Mouse (Mus musculus) cerebellum, postnatal 14 days (tissue): ENCODE results near the gene R3hdm1.
"Not testable (repeated sequence)": the region's sequence is repeated elsewhere in the genome, so short reads cannot be mapped to it uniquely, and the experiment has no call there.

Experiments
- DNase-seq, 2 experiments: peaks; one replicate each; pipeline ENCODE4 v3.0.0; 2021; ENCODE audit warnings: mixed read lengths in 2 of 2

R3hdm1 gene

DNA sequence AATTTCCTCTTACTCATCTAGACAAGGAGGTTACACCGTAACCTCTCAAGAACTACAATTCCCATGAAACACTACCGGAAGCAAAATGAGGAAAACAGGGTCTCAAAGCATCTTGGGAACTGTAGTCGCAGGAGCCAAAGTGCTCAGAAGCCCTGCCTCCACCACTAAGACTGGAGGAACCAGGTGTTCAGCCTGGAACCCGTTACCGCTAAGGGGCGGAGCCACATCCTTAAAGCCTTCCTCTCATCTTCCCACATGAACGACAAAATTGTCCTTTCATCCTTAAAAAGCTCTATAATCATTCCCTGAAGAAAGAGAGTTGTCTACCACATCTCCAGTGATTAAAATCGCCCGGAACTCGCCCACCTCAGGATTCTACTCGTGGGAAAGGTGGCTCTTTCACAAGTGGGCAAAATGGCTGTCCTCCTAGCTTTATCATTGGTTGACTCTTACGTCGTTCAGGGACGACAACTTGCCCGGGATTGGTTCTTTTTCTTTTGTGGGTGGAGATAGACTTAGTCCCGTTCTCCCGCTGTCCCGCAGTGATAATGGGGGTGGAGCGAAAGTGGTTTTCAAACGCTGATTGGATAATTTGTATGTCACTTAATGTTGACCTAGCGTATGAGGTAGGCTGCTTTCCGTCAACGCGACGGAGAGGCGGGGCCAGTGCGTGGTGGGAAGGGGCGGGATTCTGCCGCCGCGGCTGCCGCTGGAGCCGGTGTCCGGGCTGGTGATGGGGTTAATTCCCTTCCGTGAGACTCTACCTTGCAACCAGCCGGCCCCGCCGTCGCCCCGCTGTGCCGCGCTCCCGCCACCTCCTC lies at the start of gene R3hdm1, which contains the start of gene Zranb3:
Gene R3hdm1 (plus strand): TSS at position 661 of the 821 bp plus-strand sequence.
Gene Zranb3 (minus strand): TSS at position 407 of the 821 bp plus-strand sequence.
- DNase-seq = peak; percentile 96 to 98

DNA sequence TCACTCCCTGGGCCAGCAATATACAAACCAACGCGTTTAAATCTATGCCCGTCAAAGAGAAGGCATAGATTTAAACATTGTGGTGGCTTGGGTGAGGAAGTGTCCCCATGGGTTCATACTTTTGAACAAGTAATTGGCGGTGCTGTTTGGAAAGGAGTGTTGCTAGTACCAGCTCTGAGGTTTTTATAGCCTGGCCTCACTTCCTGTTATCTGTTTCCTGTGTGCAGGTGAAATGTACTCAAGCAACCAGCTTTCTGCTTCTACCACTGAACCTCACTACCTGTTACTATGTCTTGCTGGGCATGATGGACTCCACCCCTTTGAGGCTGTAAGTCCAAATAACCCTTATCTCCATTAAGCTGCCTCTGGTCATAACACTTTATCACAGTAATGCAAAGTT lies 45.8 kb upstream of the R3hdm1 start:
- no peak for DNase-seq

DNA sequence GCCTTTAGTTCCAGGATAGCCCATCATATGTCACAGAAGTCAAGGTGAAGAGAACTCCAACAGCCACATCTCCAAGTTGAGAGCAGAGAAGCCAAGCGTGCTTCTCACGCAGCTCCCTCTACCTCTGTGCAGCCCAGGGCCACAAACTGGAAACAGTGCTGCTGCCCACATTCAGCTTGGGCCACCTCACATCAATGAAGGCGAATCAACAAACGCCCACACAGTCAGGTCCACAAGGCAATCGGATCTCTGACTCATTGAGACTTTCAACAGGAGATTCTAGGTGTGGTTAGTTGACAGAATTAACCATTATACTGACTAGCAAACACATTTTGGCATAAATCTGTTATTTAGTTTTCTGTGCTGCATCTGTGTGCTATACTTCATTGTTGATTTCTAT lies 44.5 kb upstream of the R3hdm1 start:
- DNase-seq = no peak

DNA sequence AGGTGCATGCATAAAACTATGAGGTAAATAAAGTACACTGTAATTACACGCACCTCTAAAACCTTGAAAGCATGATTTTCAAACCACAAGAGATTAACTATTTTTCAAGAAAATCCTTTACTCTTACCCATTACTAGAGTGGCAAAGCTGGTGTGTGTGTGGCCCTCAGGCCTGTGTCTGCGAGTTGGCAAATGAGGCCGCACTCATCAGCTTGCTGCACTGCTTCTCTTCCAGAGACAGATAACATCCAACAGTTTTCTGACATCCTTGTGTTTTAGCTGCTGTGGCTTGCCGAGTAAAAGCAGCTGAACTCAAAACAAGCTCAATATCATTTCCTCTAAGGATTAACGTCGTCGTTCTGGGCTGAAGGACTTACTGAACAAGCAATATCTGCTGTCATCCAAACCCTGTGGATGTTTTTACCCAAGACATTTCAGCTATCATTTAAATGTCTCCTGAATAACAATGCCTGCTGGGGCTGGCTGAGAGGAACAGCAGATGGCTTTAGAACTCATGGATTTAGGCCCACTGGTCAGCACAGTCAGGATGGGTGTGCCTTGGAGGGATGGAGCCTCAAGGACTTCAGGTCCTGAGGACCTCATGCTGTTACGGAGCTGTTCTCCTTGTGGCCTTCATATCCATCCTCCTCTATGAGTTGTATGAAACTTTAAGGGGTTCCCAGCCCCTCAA lies 42.3 kb upstream of the R3hdm1 start:
- peak in 1 of 2 experiments; percentile 10 for DNase-seq

DNA sequence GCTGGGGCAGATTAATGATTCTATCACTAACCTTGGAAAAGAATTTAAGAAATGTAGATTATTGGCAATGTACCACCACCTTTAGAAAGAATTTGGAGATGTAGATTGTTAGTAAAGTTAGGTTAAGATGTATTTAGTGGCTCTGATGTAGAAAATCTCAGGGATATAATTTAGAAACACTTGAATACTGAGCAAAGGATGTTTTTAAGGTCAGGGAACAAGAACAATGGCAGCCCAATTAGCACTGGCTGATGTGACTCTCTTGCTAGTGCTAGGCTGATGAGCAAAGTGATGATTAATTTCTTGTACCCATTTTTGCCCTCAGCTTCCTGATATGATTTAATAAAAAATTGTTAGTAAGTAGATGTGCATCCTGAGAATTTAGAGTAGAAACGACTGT lies 41.7 kb upstream of the R3hdm1 start:
- no peak for DNase-seq

DNA sequence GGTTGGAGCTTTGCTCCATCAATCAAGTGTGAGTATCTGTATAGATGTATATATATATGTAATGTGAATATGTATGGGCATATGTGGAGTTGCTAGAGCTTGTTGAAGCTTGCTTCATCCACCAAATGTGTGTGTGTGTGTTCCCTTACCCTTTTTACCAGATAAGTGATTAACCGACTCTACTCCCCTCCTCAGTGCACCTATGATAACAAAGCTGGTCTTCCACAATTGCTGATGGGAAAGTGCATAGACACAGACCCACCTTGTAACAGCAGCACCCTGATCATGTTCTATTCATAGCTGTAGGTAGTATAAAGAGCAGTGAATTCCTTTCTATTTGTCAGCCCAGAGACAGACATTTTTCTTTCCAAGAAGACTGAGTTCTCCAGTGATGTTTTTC lies 40.9 kb upstream of the R3hdm1 start:
- no peak for DNase-seq

DNA sequence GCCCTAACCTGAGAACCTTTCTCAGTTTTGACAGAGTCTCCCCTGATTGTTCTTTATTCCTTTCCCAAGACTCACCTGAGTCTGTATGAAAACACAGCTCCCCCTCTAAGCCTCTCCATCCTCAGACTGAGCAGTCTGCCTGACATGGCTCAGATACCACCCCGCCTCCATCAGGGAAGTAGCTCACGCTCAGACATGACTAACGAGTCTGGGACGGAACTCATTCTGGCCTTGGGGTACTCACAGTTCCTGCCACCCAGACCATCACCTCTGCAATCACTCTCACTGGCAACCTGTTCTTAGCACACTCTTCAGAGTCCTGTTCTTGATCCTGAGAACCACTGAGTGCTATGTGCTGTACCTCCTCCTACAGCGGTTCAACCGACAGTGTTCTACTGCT lies 38.4 kb upstream of the R3hdm1 start:
- DNase-seq = no peak

DNA sequence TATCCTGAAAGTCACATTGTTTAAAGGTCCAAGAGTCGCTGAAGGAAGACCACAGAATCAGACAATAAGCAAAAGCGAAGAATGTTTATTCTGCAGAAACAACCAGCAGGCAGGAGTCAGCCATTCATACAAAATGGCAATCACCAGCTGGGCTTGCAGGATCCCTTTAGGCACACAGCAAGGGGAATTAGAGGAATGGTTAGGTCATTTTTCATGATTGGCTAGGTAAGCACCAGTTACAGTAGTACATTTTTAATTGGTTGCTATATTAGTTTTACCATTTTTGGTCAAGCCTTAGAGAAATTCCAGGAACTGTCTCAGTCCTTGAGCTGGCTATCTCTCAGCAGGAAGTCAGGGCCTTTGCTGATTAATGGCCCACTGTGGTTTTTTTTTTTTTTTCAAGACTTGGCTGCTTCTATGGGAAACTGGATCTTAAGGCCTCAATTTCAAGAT lies 34.1 kb upstream of the R3hdm1 start:
- DNase-seq = no peak

DNA sequence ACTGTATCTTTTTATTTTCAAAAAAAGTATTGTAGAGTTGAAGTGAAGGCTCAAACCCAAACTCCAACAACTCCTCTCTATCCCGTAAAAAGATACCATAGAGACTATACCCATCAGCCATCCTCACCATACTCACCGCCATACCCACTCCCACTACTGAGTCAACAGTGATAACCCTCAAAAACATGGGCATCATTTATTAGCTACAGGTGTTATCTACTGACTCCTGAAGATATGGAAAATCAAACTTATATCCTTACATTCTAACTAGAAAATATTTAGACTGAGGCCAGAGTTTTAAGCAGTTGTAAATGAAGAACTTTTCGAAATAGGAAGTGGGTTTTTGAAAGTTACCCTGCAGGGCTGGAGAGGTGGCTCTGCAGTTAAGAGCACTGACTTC lies 33.1 kb upstream of the R3hdm1 start:
- DNase-seq = no peak

DNA sequence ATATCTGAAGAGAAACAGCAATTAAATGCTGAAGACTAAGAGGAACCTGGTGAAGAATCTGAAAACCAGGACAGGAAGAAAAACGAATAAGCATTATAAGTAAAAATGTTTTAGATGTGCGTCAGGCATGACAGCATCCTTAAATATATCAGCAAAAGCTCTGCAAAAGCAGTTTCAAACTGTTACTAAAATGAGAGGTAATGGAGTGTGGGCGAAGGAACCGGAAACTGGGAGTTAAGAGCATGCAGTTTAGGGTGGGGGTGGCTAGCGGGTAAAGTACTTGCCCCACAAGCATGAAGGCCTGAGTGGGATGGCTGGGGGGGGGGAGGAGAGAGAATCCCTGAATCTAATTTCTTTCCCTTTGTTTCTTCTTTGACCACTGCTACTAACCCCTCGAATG lies 30.1 kb upstream of the R3hdm1 start:
- DNase-seq = no peak

DNA sequence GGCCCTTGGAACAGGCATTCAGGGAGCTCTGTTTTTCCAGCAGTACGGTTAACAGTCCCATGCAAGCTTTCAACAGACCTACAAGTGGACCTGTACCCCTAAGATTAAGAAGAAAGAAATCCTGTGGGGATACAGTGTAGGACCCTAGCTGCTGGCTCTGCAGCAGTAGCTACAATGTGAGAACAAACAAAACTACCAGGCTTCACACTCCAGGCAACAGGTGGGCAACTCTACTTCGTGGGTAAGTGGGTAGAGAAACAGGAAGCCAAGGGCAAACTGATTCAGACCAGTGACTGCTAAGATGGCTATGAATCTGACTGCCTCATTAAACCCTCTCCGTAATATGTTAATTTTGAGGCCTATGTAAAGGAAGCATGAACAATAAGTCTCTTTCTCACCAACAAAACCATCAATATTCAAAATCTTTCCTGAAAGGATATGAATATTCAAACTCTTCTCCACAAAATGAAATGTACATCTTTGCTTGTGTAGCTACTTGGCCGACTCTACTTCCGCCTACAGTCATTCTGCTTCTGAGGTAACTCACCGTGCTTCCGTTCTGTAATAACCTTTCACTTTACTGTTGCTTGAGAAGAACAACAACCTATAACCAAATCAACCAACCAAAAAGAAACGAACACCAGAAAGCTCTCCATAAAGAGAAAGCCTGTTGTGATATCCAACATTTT lies 26.2 kb upstream of the R3hdm1 start:
- DNase-seq = no peak

DNA sequence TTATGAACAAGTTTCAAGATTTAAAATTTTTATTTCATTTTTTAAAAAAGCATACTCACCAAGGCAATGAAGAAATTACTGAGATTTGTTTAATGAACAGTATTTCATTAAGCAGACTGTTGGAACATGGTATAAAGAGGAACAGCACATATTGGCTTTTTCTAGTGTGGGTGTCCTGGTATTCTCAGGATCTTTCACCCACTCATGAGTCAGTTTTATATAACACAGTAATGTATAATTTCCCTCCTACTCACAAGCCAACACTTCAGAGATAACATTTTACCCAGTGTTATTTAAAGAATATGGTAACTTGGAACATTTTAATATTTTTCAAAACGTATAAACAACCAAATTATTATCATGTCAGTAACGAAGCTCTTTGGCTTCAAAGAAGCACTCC lies 25.3 kb upstream of the R3hdm1 start:
- no peak for DNase-seq

DNA sequence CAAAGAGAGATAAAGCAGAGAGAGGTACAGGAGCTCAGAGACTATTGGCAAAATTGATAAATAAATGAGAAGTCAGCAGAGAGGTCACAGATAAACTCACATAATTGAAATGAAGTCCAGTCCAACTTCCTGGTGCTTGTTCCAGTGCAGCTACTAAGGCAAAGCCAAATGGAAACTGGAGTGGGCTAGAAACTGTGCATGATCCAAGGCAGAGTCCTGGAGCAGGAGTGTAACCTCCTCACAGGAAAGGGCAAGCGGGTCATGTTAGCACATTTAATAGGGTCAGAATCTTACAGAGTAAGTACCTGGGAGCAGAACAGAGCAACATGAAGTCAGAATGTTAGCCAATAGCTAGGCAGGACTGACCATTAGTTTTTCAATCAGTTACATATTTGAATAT lies 24.5 kb upstream of the R3hdm1 start:
- no peak for DNase-seq

DNA sequence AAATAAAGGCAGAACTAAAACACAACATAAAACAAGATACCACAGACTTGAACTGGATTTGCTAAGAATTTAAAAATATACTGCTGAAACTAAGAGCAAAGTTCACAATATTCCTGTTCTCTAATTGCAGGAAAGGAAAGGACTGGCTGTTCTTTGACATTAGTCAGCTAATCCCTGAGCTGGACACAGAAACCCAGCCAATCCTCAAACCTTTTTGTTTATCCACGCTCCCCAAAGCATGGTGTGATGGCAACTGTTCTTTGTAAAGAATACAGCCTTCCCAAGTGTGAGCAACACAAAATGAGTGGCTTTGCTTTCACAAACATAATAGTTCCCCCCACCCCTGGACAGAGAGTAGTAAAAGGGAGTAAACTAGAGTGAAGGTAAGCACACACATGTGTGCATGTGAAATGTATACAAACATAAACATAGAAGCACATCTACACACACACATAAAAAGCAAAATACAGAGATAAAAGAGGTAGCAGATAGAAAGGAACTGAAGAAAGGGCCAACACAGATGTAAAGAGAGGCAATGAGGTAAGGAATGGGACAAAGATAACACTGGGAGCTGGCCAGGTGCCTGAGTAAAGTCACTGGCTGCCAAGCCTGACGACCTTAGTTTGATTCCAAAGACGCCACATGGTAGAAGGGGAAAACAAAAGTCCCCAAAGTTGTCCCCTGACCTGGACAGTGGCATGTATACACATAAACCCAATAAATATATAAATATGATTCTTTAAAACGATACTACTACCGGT lies 22.0 kb upstream of the R3hdm1 start:
- peak; percentile 11 to 17 for DNase-seq

DNA sequence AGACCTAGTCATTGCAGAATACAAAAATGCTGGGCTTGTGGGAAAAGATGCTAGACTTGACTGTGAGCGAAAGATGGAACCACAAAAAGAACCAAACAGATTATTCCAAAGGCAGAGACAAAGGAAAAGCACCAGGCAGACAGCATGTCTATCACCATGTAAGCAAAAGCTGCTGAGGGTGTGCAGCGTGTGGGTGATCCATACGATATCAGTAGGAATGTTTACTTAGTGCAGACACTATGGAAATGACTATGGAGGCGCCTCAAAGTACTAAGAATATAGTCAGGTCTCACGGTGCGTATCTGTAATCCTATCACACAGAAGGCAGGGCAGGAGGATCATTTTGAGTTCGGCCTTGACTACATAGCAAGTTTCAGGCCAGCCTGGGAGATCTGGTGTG lies 21.2 kb upstream of the R3hdm1 start:
- DNase-seq = no peak

DNA sequence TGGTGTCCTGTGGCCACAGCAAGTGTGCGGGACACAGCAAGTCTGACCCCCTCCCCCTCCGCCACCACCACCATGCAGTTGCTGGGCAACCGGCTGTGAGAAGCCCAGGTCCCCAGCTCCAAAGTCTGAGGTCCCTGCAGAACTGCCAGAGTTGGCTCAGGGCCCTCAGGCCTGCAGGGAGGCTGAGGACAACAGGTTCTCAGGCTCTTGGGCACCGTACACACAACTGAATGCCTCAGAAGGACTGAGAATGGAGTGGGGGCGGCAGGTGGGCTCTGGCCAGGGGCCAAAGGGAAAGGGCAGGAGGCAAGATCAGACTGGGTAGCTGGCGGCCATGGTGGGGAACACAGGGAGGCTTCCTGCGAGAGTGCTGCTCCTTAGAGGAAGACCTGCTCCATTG lies 20.3 kb upstream of the R3hdm1 start:
- peak; percentile 19 to 28 for DNase-seq

DNA sequence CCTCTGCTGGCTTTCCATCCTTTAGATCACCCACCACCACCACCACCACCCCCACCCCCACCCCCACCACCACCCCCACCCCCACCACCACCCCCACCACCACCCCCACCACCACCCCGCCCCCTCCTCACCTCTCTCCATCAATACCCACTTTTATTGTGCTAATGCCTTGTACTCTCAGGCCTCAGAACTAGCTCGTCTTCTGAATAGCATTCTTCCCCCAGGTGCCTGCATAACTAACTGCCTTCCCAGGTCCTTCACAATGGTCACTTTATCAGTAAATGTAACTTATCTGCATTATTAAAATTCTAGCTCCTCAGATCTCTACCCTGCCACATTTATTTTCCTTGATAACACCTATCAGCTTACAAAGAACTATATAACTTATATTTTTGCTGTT lies 8.4 kb upstream of the R3hdm1 start:
- DNase-seq = no peak

DNA sequence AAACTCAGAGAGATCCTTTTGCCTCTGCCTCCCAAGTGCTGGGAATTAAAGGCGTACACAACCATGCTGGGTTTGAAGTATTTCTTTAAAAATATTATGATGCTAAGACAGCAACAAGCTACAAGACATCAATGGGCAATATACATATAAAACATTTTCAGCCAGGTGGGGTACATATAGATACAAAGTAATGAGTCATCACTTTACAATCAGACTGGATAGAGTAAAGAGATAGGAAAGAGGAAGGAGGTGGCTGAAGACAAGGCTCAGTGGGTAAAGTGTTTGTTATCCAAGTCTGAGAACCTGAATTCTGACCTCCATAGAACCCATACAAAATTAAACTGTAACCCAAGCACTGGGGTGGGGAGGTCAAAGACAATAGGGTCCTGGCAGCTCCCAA lies 4.8 kb upstream of the R3hdm1 start:
- no peak for DNase-seq

DNA sequence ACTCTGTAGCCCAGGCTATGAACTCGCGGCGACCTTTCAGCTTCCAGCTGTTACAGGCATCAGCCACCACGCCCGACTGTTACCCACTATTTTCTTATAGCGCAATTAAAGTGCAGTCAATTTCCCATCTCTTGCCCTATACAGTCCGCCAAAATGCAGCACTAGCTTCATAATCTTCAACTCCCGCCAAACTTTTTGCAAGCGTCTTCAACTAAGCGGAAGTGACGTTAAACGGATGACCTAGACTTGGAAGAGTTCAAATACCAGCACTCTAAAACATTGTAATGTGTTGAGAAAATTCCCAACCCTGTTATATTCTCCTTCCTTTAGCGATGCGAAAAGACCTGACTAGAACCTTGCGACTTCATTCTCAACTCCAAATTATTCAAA lies 855 bp upstream of the R3hdm1 start:
- DNase-seq = peak in 1 of 2 experiments; percentile 42

DNA sequence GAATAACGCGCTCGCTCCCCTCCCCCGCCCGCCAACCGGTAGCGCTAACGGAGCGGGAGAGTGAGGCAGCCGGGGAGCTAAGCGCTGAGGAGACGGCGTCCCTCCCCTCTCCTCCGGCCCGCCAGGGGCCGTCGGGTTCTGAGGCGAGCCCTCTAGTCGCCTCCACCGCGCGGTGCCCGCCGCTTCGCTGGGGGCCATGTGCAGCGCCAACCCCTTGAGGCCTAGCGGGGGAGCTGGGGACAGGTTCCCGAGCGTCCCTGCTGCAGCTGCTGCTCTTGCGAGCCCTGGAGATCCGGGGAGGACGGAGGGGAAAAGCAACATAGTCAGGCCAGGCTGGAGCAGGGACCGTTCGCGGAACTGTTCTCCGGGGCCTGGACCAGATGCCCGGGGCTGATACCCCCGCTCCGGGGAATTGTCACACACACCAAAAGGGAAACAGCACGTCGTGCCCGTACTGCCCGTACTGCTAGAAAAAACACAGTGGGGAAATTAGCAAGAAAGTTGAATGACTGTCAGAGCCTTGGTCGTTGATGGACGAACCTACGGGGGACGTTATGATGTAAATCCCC lies 503 bp downstream of the R3hdm1 start:
- no peak for DNase-seq

DNA sequence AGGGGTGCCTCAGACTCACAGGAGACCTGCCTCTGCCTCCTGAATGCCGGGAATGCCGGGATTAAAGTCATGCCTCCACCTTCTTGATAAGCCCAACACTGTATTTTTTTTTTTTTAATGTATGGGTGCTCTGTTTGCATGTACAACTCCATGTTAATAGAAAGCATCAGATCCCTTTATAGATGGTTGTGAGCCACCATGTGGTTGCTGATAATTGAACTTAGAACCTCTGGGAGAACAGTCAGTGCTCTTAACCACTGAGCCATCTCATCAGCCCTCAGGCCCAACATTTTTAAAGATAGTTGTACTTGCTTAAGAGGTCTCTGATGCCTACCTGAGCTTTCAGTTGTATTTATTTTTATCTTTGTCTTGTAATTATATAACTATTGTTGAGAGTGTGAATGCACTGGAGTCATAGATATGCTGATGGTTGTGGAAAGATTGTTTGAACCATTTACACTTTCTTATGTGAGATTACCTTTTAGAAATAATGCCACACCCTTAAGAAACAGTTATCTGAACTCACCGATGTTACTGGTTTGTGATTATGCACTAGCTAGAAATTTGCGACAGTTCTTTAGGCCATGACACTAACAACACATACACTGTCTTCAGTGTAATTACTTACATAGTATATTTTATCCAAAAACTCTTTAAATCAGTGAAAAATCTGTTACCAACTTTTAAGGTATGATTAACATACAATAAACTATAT lies 18.0 kb downstream of the R3hdm1 start:
- no peak for DNase-seq

DNA sequence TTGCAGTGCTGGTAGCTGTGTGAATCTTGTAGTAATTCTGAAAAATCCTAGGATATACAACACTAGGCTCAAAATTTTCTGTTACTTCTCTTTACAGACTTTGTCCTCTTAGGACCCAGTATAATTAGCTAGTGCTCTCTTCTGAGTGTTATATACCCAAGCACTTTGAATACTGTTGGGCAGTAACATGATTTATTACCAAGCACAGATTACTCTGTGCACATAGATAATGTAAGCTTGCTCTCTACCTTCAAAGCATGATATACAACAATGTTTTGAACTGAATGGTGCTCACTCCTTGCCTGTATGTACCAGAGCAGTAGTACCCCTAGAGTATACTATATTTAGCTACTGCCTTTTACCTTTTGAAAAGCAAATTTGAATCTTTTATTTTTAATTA lies 33.1 kb downstream of the R3hdm1 start:
- DNase-seq = not testable (repeated sequence)
